Mouse (Mus musculus) forebrain, embryonic 15.5 days (tissue): ENCODE data around the gene Macrod2. TPM values are rescaled to one million over a fixed set of nuclear protein-coding genes. Genes with fewer than 3 reads are reported as not detected.

Experiments used
- ATAC-seq: fragments of 200-750 bp; cut with Nextera tagmentation; replicated peaks from 2 replicates; pipeline ENCODE4 v1.8.0; 2017; ENCODE audit warnings: mild to moderate bottlenecking, moderate TSS enrichment, moderate library complexity
- H3K27ac ChIP-seq: fragments of 300-500 bp; sonication (generic); replicated peaks from 2 replicates; pipeline ENCODE4 v1.5.1; 2015; ENCODE audit warnings: mild to moderate bottlenecking, inconsistent platforms
- H3K27me3 ChIP-seq: fragments of 300-500 bp; sonication (generic); 2 replicates; pipeline ENCODE4 v1.6.1; 2015; ENCODE audit warnings: inconsistent platforms
- H3K36me3 ChIP-seq: fragments of 300-500 bp; sonication (generic); 2 replicates; pipeline ENCODE4 v1.6.1; 2015; ENCODE audit warnings: mild to moderate bottlenecking, inconsistent platforms
- H3K4me1 ChIP-seq: fragments of 300-500 bp; sonication (generic); 2 replicates; pipeline ENCODE4 v1.6.1; 2015; ENCODE audit warnings: inconsistent platforms
- H3K4me2 ChIP-seq: fragments of 300-500 bp; sonication (generic); replicated peaks from 2 replicates; pipeline ENCODE4 v1.6.1; 2015; ENCODE audit warnings: mild to moderate bottlenecking, inconsistent platforms
- H3K4me3 ChIP-seq: fragments of 300-500 bp; sonication (generic); 2 replicates; pipeline ENCODE4 v1.5.1; 2015; ENCODE audit warnings: mild to moderate bottlenecking, inconsistent platforms
- H3K9ac ChIP-seq: fragments of 300-500 bp; sonication (generic); replicated peaks from 2 replicates; pipeline ENCODE4 v1.6.1; 2015; ENCODE audit warnings: mild to moderate bottlenecking, inconsistent platforms
- H3K9me3 ChIP-seq: fragments of 300-500 bp; sonication (generic); 2 replicates; pipeline ENCODE4 v1.6.1; 2016; ENCODE audit warnings: inconsistent platforms
- WGBS: fragments of 180-500 bp; shearing (Covaris S2); methylation state at CpG from one replicate; pipeline ENCODE4 v1.1.7; 2015; ENCODE audit warnings: mixed read lengths; 5-methylcytosine and 5-hydroxymethylcytosine counted together
- polyA plus RNA-seq: library from polyadenylated mRNA; unstranded; fragments of >200 nt; fragmentation: Nextera tagmentation; extraction: Ambion mirVana; gene quantifications from 2 replicates; pipeline ENCODE4 v1.2.1, GENCODE M21; 2015

Gene Macrod2
- polyA plus RNA-seq, 1 experiment from 2014 or later: 93.1 TPM

DNA sequence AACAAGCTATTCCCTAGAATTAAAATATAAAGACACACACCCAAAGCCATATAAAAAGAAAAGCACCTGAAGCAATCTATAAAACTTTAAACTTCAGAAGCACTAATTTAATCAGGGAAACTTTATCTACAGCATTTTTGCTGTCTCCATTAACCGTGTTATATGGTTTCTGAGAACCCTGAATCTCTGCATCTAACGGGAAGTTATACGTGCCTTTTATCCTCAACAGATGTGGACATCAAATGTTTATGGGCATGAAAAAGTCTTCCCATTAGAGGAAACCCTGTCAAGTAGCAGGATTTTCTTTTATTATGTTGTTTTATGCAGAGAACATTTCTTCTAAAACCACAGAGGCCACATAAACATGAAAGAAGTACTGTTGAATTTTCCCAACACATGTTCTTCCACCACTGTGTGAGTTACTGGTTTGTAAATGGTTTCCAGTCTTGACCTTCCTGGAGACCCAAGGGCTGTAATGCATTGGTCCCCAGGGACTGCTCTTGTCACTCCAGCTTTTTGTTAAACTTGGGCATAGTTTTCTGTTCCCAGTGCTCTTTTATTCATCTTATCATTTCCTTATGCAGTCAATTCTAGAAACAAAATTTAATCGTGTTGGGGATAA lies 1629.5 kb downstream of the Macrod2 start:
- H3K36me3 ChIP-seq: no peaks in the 10 kb centered on the region
- H3K27ac ChIP-seq: no peak overlapping the region
- H3K27me3 ChIP-seq: no peaks in the 10 kb centered on the region
- H3K4me2 ChIP-seq: no peak overlapping the region
- no peaks in the 10 kb centered on the region for H3K4me1 ChIP-seq
- H3K9me3 ChIP-seq: no peaks in the 10 kb centered on the region
- no peak for ATAC-seq
- H3K9ac ChIP-seq: no peak overlapping the region
- H3K4me3 ChIP-seq: no peak overlapping the region
- WGBS: 90% methylated on average over 4 of the region's 4 CpGs

DNA sequence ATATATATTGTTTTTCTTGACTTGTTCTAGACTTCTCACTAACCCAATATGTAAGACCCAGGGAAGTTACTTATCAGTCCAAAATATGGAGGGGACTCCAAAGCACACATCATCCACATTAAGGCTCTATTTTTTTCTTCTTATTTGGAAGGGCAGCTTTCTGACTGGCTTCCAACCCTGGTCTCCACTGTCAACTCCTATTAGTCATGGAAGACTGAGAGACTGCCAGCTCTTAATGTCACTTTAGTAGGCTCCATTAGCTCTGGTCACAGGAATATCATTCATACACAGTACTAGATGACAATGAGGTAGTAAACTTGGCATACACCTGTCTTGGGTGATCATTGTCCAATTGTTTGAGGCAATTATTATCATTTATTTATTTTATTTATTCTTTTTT lies 1631.6 kb downstream of the Macrod2 start:
- no peaks in the 10 kb centered on the region for H3K36me3 ChIP-seq
- H3K4me1 ChIP-seq: peaks cover 10% of the 10 kb centered on the region; the same call in 1 of the 2 replicates
- no peak overlapping the region for H3K9ac ChIP-seq
- H3K9me3 ChIP-seq: no peaks in the 10 kb centered on the region
- no peak overlapping the region for H3K4me2 ChIP-seq
- no peaks in the 10 kb centered on the region for H3K27me3 ChIP-seq
- H3K27ac ChIP-seq: no peak overlapping the region
- H3K4me3 ChIP-seq: no peak overlapping the region
- no peak for ATAC-seq

DNA sequence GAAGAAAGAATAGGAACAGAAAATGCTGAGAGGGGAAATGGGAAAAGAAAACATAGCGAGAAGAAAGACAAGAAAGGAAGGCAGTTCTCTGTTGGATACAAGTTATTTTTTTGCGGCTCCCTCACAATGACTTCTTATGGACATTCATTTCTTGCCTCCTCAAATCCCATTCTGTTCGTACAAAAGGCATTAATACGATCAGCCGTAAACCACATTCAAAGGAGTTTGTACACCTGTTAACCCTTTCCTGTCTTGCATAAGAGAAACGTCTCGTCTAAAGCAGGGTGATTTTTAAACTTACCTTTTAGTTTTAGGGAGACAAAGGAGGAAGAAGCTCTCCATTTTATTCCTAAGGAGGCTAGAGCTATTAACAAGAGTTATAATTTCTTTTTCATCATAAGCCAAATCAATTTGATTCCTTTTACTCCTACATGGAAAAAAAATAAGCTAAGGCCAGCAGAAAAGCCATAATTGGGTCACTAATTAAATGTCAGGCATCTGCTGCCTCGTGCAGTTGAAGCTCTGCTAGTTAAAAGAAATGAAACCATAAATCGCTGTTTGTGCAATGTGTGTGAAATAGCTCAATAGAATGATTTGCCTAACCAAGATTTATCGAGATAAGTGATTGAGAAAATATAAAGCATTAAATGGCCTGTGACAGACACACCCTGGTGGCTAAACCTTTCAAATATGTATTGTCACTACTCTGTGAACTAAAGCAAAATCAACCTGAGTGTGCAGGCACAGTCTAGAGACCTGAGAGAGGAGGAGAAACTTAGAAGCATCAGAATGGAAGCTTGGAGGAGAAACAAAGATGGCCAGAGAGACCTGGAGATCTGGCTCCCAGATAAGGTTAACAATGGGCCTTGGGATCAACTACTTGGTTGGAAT lies 1635.9 kb downstream of the Macrod2 start:
- Histone ChIP-seq H3K4me2 (0 out of 2 replicates have a peak overlapping the region, but pooled peaks have one; percentile 13), H3K4me1 (peaks cover 10% of the 10 kb centered on the region; the same call in 1 of the 2 replicates), H3K27ac (no peak overlapping the region), H3K9ac (no peak overlapping the region), H3K27me3 (no peaks in the 10 kb centered on the region), H3K4me3 (no peak overlapping the region), H3K9me3 (no peaks in the 10 kb centered on the region), H3K36me3 (no peaks in the 10 kb centered on the region)
- ATAC-seq: no peak
- 6% methylated on average over 10 of the region's 10 CpGs for WGBS

DNA sequence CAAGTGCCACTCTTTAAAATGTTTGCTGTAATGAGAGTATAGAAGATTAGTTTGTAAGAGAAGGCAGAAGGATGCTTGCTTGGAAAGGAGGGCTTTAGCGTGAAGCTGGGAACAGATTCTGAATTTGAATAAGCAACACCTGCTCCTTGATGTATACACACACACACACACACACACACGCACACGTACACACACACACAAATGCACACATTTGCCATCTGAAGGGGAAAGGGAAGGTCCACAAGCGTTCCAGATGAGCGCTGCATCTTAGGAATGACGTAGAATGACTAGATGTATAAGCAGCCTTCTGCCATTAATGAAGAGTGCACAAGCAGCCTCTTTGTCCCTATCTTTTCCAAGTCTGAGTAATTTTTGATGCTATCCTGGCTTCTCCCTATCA lies 1660.5 kb downstream of the Macrod2 start:
- Histone ChIP-seq H3K4me3 (no peak overlapping the region), H3K9me3 (no peaks in the 10 kb centered on the region), H3K27ac (peak overlapping the region; percentile 42; the same call in 1 of the 2 replicates), H3K4me1 (peaks cover 21% of the 10 kb centered on the region), H3K27me3 (no peaks in the 10 kb centered on the region), H3K4me2 (no peak overlapping the region), H3K9ac (no peak overlapping the region), H3K36me3 (no peaks in the 10 kb centered on the region)
- ATAC-seq: no peak
- WGBS: 66% methylated on average over 6 of the region's 6 CpGs

DNA sequence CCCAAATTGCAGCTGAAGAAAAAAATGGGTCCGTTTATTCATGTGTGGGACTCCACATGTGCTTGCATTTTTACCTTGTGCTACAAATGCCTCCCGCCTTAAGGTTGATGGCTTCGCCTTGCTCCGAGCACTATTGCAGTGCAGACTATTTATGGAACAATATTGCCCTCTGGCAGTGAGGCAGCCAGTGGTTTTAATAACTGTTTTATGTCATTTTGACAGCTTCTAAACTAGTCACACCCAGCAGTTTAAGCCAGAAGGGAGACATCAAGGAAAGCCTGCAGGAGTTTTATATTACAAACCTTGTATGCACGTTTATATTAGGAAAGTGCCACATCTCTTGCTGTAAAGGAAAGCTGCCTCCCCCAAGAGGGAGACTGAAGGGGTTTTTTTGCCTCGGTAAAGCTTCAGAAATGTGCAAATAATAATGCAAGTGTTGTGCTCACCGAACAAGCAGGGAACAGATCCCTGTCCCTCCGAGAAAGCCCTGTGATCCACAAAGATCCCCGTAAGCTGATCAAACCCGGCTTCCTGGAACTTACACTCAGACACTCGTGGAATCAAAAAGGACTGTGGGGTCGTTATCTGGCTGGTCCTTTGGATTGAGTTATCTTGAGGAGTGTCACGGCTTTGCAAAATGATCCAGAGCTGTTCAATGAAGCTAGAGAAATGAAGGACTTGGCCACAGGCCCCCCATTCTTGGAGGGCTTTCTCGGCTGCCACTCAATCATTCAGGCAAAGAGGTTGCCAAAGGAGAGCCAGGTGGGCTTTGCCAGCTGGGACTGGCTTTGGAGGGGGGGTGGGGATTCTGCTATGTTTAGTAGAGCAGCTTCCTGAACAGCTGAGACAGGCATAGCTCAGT lies 1663.0 kb downstream of the Macrod2 start:
- H3K4me2 ChIP-seq: peak overlapping the region; percentile 26
- peaks cover 21% of the 10 kb centered on the region for H3K4me1 ChIP-seq
- H3K27ac ChIP-seq: peak overlapping the region; percentile 81
- no peaks in the 10 kb centered on the region for H3K36me3 ChIP-seq
- no peaks in the 10 kb centered on the region for H3K9me3 ChIP-seq
- H3K4me3 ChIP-seq: no peak overlapping the region
- ATAC-seq: peak; percentile 94
- WGBS: 23% methylated on average over 14 of the region's 14 CpGs
- H3K27me3 ChIP-seq: no peaks in the 10 kb centered on the region
- no peak overlapping the region; the same call in 1 of the 2 replicates for H3K9ac ChIP-seq

DNA sequence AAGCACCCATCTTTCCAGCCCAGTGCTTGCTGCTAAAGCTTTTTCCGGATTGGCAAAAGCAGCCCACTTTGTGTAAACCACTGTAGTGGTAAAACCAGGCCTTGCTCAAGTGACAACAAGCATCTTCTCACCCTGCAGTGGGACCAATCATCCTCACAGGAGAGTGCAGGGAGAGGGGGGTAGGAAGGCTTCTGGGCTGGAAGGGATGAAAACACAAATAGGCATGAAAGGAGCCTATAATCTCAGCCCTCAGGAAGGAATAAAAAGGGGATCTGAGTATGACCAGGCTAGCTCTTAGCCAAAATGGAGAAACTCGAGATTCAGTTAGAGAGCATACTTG lies 1663.6 kb downstream of the Macrod2 start:
- H3K27ac ChIP-seq: peak overlapping the region; percentile 81
- H3K9ac ChIP-seq: no peak overlapping the region
- H3K4me1 ChIP-seq: peaks cover 21% of the 10 kb centered on the region
- ATAC-seq: no peak; the same call in 1 of the 2 replicates
- no peaks in the 10 kb centered on the region for H3K27me3 ChIP-seq
- no peaks in the 10 kb centered on the region for H3K36me3 ChIP-seq
- H3K4me2 ChIP-seq: peak overlapping the region; percentile 26
- H3K4me3 ChIP-seq: no peak overlapping the region
- WGBS: 44% methylated on average over 2 of the region's 2 CpGs
- no peaks in the 10 kb centered on the region for H3K9me3 ChIP-seq

DNA sequence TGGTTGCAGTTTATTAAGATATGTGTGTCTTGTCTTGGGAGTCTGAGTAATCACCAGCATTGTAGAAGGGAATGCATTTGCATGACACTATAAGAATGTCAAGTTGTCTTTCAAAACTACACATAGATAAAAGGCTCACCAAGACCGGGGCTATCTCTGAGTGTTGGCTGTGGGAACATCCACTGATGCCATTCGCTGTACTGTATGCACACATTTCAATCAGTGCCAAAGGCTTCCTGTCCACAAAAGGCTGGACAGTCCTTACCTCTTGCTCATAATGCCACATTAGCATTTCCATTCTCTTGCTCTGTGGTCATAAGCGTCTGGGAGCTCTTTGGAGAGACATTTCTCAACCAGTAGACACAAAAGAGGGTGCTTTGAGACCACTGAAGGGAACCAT lies 1713.8 kb downstream of the Macrod2 start:
- Histone ChIP-seq H3K9me3 (no peaks in the 10 kb centered on the region), H3K4me2 (no peak overlapping the region), H3K36me3 (no peaks in the 10 kb centered on the region), H3K4me1 (no peaks in the 10 kb centered on the region), H3K27me3 (no peaks in the 10 kb centered on the region), H3K27ac (no peak overlapping the region), H3K4me3 (no peak overlapping the region), H3K9ac (no peak overlapping the region)
- no peak for ATAC-seq
- WGBS: 38% methylated on average over 3 of the region's 3 CpGs

DNA sequence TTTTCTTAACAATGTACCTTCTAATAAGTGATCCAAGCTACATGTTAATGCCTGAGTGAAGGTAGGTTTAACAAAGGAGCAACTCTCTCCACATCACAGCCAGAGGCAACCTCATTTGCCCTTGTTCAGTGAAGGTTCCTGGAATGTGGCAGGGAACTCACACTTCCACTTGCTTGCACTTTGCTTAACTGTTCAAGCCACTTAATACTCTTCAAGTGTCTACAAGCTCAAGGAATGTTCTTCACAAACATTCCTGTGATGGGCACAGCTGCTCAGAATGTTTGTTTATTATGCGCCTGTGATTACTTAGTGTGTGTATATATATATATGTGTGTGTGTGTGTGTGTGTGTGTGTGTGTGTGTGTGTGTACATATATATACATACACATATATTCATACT lies 1721.5 kb downstream of the Macrod2 start:
- Histone ChIP-seq H3K4me2 (no peak overlapping the region), H3K4me1 (no peaks in the 10 kb centered on the region), H3K27me3 (no peaks in the 10 kb centered on the region), H3K36me3 (no peaks in the 10 kb centered on the region), H3K4me3 (no peak overlapping the region), H3K27ac (no peak overlapping the region), H3K9me3 (no peaks in the 10 kb centered on the region), H3K9ac (no peak overlapping the region)
- no peak for ATAC-seq
- WGBS: 93% methylated on average over 1 of the region's 1 CpGs

DNA sequence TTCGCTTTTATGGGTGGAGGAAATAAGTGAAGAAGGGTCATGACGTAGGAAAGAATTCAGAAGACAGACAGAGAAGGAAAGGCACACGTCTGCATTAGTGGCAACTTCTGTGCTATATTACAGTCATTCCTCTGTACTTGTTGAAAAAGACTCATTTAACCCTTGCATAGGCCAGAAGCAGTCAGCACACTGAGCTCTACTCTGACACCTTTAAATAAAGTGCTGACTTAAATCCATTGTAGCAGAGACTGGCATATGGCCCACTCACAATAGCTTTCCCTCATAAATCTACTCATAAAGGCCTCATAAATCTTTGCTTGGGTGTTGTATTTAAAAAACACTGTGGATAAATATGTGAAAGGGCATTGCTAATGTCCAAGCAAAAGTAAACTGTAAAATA lies 1733.0 kb downstream of the Macrod2 start:
- H3K27me3 ChIP-seq: no peaks in the 10 kb centered on the region
- no peak overlapping the region for H3K4me3 ChIP-seq
- H3K4me2 ChIP-seq: no peak overlapping the region
- H3K4me1 ChIP-seq: no peaks in the 10 kb centered on the region
- H3K9ac ChIP-seq: no peak overlapping the region
- H3K36me3 ChIP-seq: no peaks in the 10 kb centered on the region
- no peak for ATAC-seq
- no peaks in the 10 kb centered on the region for H3K9me3 ChIP-seq
- H3K27ac ChIP-seq: no peak overlapping the region
- 72% methylated on average over 3 of the region's 3 CpGs for whole genome bisulfite sequencing

DNA sequence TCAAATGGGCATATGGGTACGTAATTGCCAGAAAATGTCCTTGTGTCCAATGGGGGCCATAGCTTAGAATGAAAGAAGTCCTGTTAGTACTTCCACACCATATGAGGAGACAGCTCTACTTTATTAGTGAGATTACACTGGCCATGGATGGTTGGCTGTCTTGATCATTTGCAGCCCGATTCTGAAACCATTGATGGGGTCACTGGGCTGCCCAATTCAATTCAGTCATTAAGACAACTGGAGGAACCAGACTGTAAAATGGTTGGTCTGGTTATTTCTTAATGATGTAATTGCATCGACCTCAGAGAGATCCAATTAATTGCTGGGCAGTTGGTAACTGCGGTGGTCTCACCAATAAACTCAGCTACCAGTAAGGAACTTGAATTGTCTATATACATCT lies 1734.1 kb downstream of the Macrod2 start:
- 77% methylated on average over 4 of the region's 4 CpGs for WGBS
- no peak overlapping the region for H3K4me3 ChIP-seq
- no peaks in the 10 kb centered on the region for H3K9me3 ChIP-seq
- H3K27ac ChIP-seq: no peak overlapping the region
- no peaks in the 10 kb centered on the region for H3K27me3 ChIP-seq
- ATAC-seq: no peak
- H3K9ac ChIP-seq: no peak overlapping the region
- H3K4me1 ChIP-seq: no peaks in the 10 kb centered on the region
- no peaks in the 10 kb centered on the region for H3K36me3 ChIP-seq
- no peak overlapping the region for H3K4me2 ChIP-seq

DNA sequence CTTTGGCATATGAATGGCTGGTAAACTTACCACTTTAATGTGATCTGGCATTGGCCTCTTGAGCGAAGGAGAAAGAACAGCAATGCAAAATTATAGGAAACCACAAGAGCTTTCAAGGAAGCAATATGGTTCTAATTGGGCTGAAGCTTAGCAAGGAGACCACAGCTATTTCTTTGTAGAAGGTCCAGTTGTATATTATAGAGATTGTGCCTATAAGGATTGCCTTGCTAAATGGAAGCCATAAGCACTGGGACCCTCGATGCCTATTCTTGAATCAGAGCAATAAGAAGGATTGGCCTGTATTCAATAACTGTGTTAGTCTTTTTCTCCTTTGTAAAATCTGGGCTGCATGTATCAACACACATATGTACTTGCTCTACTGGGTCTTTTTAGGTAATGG lies 1754.2 kb downstream of the Macrod2 start:
- H3K27ac ChIP-seq: no peak overlapping the region
- ATAC-seq: no peak
- no peaks in the 10 kb centered on the region for H3K27me3 ChIP-seq
- no peaks in the 10 kb centered on the region for H3K36me3 ChIP-seq
- H3K4me3 ChIP-seq: no peak overlapping the region
- H3K4me1 ChIP-seq: no peaks in the 10 kb centered on the region
- H3K4me2 ChIP-seq: no peak overlapping the region
- WGBS: 92% methylated on average over 2 of the region's 2 CpGs
- H3K9ac ChIP-seq: no peak overlapping the region
- H3K9me3 ChIP-seq: no peaks in the 10 kb centered on the region
